Mouse (Mus musculus): ENCODE measurements around the gene Ace2. TPM values are rescaled to one million over a fixed set of nuclear protein-coding genes. Genes with fewer than 3 reads are reported as not detected.
A peak's percentile ranks its signal among the peaks of the same experiment; 100 is the strongest.

Ace2 gene
- polyA plus RNA-seq, 1 experiment from 2014 or later, result 0.23 TPM

GRCm38 (mm10) chrX:164197679-164198078 is 58.5 kb downstream of the Ace2 start:
- DNase-seq (peak; percentile 16), ATAC-seq (peak; percentile 98)
- Histone ChIP-seq H3K4me3 (ENCODE audit: low read depth, low read length) (no peak overlapping the region), H3K27ac (ENCODE audit: low read depth) (peak overlapping the region; percentile 48; the same call in 1 of the 2 replicates), H3K36me3 (replicated peaks; ENCODE audit: insufficient read depth, low read length) (no peaks in the 10 kb centered on the region), H3K9me3 (ENCODE audit: low read length) (no peaks in the 10 kb centered on the region), H3K27me3 (ENCODE audit: insufficient read depth, low read length) (no peaks in the 10 kb centered on the region; the same call in 1 of the 2 replicates), H3K4me2 (ENCODE audit: low read depth, low read length) (no peak overlapping the region), H3K4me1 (ENCODE audit: insufficient read depth) (no peaks in the 10 kb centered on the region), H3K9ac (replicated peaks) (no peak overlapping the region)
- WGBS (ENCODE audit: insufficient replicate concordance), result 65% methylated on average over 2 of the region's 2 CpGs
- TF ChIP-seq CTCF (IDR thresholded peaks at IDR 0.05; ENCODE audit: low read depth) (no peak), EP300 (IDR thresholded peaks at IDR 0.05; ENCODE audit: low read depth) (peak; percentile 89)

GRCm38 (mm10) chrX:164200547-164200946 is 61.4 kb downstream of the Ace2 start:
- no peaks in the 10 kb centered on the region; the same call in 1 of the 2 replicates for H3K27me3 ChIP-seq (ENCODE audit: insufficient read depth, low read length)
- ATAC-seq (peak; percentile 22; the same call in 1 of the 2 replicates), DNase-seq (no peak)
- no peak overlapping the region for H3K4me3 ChIP-seq (ENCODE audit: low read depth, low read length)
- no peak overlapping the region for H3K27ac ChIP-seq (ENCODE audit: low read depth)
- no peaks in the 10 kb centered on the region for H3K36me3 ChIP-seq (replicated peaks; ENCODE audit: insufficient read depth, low read length)
- H3K9me3 ChIP-seq (ENCODE audit: low read length), result no peaks in the 10 kb centered on the region
- H3K9ac ChIP-seq (replicated peaks), result no peak overlapping the region
- no peak overlapping the region for H3K4me2 ChIP-seq (ENCODE audit: low read depth, low read length)
- 54% methylated on average over 5 of the region's 5 CpGs for WGBS (ENCODE audit: insufficient replicate concordance)
- H3K4me1 ChIP-seq (ENCODE audit: insufficient read depth), result no peaks in the 10 kb centered on the region
- TF ChIP-seq EP300 (IDR thresholded peaks at IDR 0.05; ENCODE audit: low read depth) (no peak), CTCF (IDR thresholded peaks at IDR 0.05; ENCODE audit: low read depth) (no peak)

GRCm38 (mm10) chrX:164221989-164222388 is 82.9 kb downstream of the Ace2 start:
- H3K27me3 ChIP-seq (ENCODE audit: insufficient read depth, low read length), result no peaks in the 10 kb centered on the region
- ATAC-seq (no peak), DNase-seq (peak; percentile 17)
- TF ChIP-seq EP300 (IDR thresholded peaks at IDR 0.05; ENCODE audit: low read depth), result no peak
- peak; percentile 59 for TF ChIP-seq CTCF (IDR thresholded peaks at IDR 0.05; ENCODE audit: low read depth)
- no peaks in the 10 kb centered on the region for H3K4me1 ChIP-seq (ENCODE audit: insufficient read depth)
- no peaks in the 10 kb centered on the region for H3K36me3 ChIP-seq (replicated peaks; ENCODE audit: insufficient read depth, low read length)
- no peak overlapping the region for H3K27ac ChIP-seq (ENCODE audit: low read depth)
- no peaks in the 10 kb centered on the region for H3K9me3 ChIP-seq (ENCODE audit: low read length)
- WGBS (ENCODE audit: insufficient replicate concordance), result 69% methylated on average over 2 of the region's 2 CpGs
- no peak overlapping the region for H3K4me3 ChIP-seq (ENCODE audit: low read depth, low read length)
- no peak overlapping the region for H3K9ac ChIP-seq (replicated peaks)
- no peak overlapping the region for H3K4me2 ChIP-seq (ENCODE audit: low read depth, low read length)

- peak; percentile 33; the same call in 1 of the 2 replicates for ATAC-seq
- TF ChIP-seq CTCF (IDR thresholded peaks at IDR 0.05; ENCODE audit: low read depth), result no peak
- TF ChIP-seq EP300 (IDR thresholded peaks at IDR 0.05; ENCODE audit: low read depth), result no peak
- no peaks in the 10 kb centered on the region for H3K4me1 ChIP-seq (ENCODE audit: insufficient read depth)
- no peaks in the 10 kb centered on the region for H3K27me3 ChIP-seq (ENCODE audit: insufficient read depth, low read length)
- no peaks in the 10 kb centered on the region for H3K36me3 ChIP-seq (replicated peaks; ENCODE audit: insufficient read depth, low read length)
- H3K27ac ChIP-seq (ENCODE audit: low read depth), result no peak overlapping the region
- H3K4me2 ChIP-seq (ENCODE audit: low read depth, low read length), result no peak overlapping the region
- no peak for DNase-seq
- no peak overlapping the region for H3K4me3 ChIP-seq (ENCODE audit: low read depth, low read length)
- no peak overlapping the region for H3K9ac ChIP-seq (replicated peaks)
- WGBS (ENCODE audit: insufficient replicate concordance), result 49% methylated on average over 8 of the region's 8 CpGs
- no peaks in the 10 kb centered on the region for H3K9me3 ChIP-seq (ENCODE audit: low read length)
These were observed 94.2 kb downstream of the Ace2 start for GRCm38 (mm10) chrX:164233380-164233779.

Other genes starting within 250 kb of the Ace2 start
- 3.9 and 4.9 TPM in 2 replicates for gene Ap1s2, start 230.3 kb upstream of the Ace2 start, polyA plus RNA-seq (2015; fragmentation: Nextera tagmentation; extraction: Ambion mirVana)
- gene Zrsr2, start 180.7 kb upstream of the Ace2 start, polyA plus RNA-seq (2015; fragmentation: Nextera tagmentation; extraction: Ambion mirVana), result 18.1 and 19.3 TPM in 2 replicates
- 0.11 and 0.19 TPM in 2 replicates for gene Car5b, start 111.3 kb upstream of the Ace2 start, polyA plus RNA-seq (2015; fragmentation: Nextera tagmentation; extraction: Ambion mirVana)
- 6.8 and 7.9 TPM in 2 replicates for gene Siah1b, start 62.8 kb upstream of the Ace2 start, polyA plus RNA-seq (2015; fragmentation: Nextera tagmentation; extraction: Ambion mirVana)
- 5.3 and 6.2 TPM in 2 replicates for gene Cltrn, start 50.5 kb upstream of the Ace2 start, polyA plus RNA-seq (2015; fragmentation: Nextera tagmentation; extraction: Ambion mirVana)
- 0.81 and 0.83 TPM in 2 replicates for gene Bmx, start 118.9 kb downstream of the Ace2 start, polyA plus RNA-seq (2015; fragmentation: Nextera tagmentation; extraction: Ambion mirVana)
- gene Pir, start 130.0 kb downstream of the Ace2 start, polyA plus RNA-seq (2015; fragmentation: Nextera tagmentation; extraction: Ambion mirVana), result 12.3 and 14.3 TPM in 2 replicates
- 0.31 and 0.38 TPM in 2 replicates for gene Vegfd, start 234.0 kb downstream of the Ace2 start, polyA plus RNA-seq (2015; fragmentation: Nextera tagmentation; extraction: Ambion mirVana)

All from liver, postnatal 0 days (tissue).